Mouse (Mus musculus): ENCODE measurements around the gene Peak1.

DNA sequence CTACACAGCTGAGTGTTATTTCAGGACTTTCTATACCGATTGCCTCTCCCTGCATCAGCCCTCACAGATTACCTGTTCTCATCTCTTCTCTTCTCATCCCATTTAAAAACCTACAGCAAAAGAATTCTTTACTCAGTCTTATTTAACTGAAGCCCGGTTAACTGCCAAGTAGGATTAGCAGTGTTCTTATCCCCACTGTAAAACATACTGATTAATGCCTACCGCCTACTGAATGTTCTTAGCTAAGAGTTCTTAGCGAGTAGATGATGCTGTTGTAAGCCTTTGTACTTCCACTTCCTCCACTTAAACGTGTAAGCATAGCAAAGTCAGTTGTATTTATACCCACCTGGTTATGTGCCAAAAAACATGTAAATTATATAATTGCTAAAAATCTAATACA is 43.1 kb upstream of the Peak1 start:
- TF ChIP-seq POLR2A (IDR thresholded peaks at IDR 0.05; ENCODE audit: borderline replicate concordance, extremely low read depth, insufficient read depth, insufficient read length, poor library complexity, severe bottlenecking) = no peak
- no peak for TF ChIP-seq CTCF (IDR thresholded peaks at IDR 0.05; ENCODE audit: borderline replicate concordance, extremely low read depth, insufficient read depth, insufficient read length)

All from brain, embryonic 14.5 days (tissue).